Mouse (Mus musculus) hematopoietic stem cell, adult 5-6 weeks (primary cell): ENCODE measurements around the gene Cbarp. TPM values are rescaled to one million over a fixed set of nuclear protein-coding genes. Genes with fewer than 3 reads are reported as not detected.
"Not testable (repeated sequence)": the region's sequence is repeated elsewhere in the genome, so short reads cannot be mapped to it uniquely, and the experiment has no call there.

Source experiments
- ATAC-seq, 2 experiments: fragments of 125-278 bp in 1 of 2; replicated peaks in 1 of 2; 2 replicates each; pipeline ENCODE4 v1.8.0; 2016 to 2017; ENCODE audit warnings: inconsistent platforms in 2 of 2, mild to moderate bottlenecking in 2 of 2, moderate number of reproducible peaks in 2 of 2, low read depth in 1 of 2, moderate TSS enrichment in 1 of 2; ENCODE audit not compliant: low FRiP score in 2 of 2, poor library complexity in 2 of 2, severe bottlenecking in 2 of 2, insufficient read depth in 1 of 2, low TSS enrichment in 1 of 2
- total RNA-seq: library from RNA; stranded (forward); fragments of 172-1452, 232-1000 nt; gene quantifications from 2 replicates; pipeline ENCODE4 v1.2.3, GENCODE M21; 2017

Cbarp gene
- total RNA-seq, 1 experiment from 2014 or later = 2.2 TPM

- no peak for ATAC-seq
Measured at GRCm38 (mm10) chr10:80171760-80172526, 31.3 kb upstream of the Cbarp start.

DNA sequence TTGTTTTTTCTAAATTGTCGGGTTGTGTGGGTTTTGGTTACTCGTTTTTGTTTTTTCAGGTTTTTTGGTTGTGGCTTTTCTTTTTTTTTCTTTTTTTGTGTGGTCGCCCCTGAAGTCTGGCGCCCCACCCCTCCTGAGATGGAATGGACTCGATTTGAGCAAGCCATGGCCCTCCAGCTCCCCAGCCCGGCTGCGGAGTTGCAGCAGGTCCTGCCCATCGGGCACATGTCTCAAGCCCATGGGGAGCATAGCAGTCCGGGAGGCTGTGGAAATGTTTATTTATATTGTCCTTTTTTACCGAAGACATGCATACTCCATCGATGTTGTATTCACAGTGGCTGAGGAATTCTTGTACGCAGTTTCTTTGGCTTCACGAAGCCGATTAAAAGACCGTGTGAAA lies 30.6 kb upstream of the Cbarp start:
- no peak for ATAC-seq

GRCm38 (mm10) chr10:80170601-80171021 lies 30.0 kb upstream of the Cbarp start:
- ATAC-seq = no peak

DNA sequence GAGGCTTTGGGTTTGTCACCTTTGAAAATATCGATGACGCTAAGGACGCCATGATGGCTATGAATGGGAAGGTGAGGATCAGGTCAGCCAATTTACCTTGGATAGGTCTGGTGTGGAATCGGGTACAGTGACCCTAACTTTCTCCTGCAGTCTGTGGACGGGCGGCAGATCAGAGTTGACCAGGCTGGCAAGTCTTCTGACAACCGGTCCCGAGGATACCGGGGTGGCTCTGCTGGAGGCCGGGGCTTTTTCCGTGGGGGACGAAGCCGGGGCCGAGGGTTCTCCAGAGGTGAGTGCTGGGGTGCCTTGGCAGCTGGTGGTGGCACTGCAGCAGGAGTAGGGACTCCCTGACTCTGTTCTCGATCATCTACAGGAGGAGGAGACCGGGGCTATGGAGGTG lies 29.4 kb upstream of the Cbarp start:
- ATAC-seq = no peak

DNA sequence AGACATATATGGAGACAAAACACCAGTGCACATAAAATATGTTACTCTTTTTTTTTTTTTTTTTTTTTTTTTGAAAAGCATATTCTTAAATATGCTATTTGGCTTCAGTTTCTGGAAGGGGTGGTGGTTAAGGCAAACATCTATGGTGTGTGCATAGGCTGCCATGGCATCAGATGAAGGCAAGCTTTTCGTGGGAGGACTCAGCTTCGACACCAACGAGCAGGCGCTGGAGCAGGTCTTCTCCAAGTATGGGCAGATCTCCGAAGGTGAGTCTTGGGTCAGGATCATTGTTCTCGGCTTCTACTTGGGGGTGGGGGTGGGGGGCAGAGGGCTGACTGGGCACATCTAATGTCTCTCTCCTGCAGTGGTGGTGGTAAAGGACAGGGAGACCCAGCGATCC lies 29.0 kb upstream of the Cbarp start:
- ATAC-seq = no peak

GRCm38 (mm10) chr10:80169070-80169469 lies 28.4 kb upstream of the Cbarp start:
- no peak for ATAC-seq

GRCm38 (mm10) chr10:80168038-80168661 lies 27.5 kb upstream of the Cbarp start:
- peak; percentile 3 to 22; a peak in 2 of 4 replicates for ATAC-seq

DNA sequence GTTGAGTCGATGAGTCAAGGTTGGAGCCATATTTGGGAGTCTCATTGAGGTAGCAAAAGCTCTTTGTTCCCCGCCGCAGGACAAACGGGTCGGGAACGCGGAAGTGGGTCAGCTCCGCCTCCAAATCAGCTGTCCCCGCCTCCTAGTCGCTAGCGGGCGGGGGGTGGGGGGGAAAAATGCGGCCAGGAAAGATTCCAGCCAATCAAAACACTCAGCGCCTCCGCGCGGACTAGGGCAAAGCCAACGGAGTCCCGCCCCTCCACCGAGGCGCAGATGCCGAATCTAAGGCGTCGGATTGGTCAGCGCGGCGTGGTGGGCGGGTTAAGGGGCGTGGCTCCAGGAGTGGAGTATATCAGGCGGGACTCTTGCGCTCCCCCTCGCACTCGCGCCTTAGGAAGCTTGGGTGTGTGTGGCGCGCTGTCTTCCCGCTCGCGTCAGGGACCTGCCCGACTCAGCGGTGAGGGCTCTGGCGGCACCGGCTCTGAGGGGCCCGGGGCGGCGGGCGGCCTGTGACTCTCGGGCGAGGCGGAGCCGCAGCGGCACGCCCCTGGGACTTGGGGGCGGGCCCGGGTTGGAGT lies 26.9 kb upstream of the Cbarp start:
- peak; percentile 79 to 85 for ATAC-seq

DNA sequence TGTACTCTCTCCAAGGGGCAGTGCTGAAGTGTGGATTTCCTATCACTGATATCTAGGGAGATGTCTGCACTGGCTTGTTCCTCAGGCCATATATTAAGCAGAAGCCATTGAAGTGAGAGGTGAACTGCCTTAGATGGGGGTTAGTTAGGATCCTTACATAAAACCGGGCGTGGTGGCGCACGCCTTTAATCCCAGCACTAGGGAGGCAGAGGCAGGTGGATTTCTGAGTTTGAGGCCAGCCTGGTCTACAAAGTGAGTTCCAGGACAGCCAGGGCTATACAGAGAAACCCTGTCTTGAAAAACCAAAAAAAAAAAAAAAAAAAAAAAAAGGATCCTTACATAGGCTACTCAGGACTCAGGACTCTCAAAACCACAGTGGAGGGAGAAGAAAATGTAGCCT lies 25.5 kb upstream of the Cbarp start:
- ATAC-seq = not testable (repeated sequence)

- no peak for ATAC-seq
Measured at GRCm38 (mm10) chr10:80165392-80166128, 24.9 kb upstream of the Cbarp start, which contains the start of gene Cirbp. Cirbp (plus strand) TSS chr10:80165985.

GRCm38 (mm10) chr10:80164998-80165344 lies 24.3 kb upstream of the Cbarp start:
- peak; percentile 61 to 66 for ATAC-seq

GRCm38 (mm10) chr10:80164161-80164997 lies 23.7 kb upstream of the Cbarp start:
- ATAC-seq = no peak

DNA sequence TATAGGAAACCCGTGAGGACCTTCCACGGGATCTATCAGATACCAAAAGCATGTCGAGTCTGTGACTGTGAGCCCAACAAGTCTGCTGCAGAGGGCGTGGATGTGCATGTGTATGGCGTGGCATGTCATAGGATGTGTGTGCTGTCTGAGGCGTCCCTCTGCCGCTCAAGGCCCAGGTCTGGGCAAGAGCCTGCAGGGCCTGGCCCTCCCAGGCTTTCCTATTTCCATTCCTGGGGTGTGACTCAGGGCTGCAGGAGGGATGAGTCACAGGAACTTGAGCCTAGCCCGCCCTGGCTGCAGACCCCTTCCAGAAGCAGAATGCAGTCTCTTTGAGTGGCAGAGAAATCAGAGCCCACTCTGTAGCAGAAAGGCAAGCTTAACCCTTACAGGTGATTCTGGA lies 23.1 kb upstream of the Cbarp start:
- ATAC-seq = no peak

GRCm38 (mm10) chr10:80162716-80163299 lies 22.2 kb upstream of the Cbarp start:
- no peak for ATAC-seq

GRCm38 (mm10) chr10:80162243-80162608 lies 21.6 kb upstream of the Cbarp start:
- no peak for ATAC-seq

DNA sequence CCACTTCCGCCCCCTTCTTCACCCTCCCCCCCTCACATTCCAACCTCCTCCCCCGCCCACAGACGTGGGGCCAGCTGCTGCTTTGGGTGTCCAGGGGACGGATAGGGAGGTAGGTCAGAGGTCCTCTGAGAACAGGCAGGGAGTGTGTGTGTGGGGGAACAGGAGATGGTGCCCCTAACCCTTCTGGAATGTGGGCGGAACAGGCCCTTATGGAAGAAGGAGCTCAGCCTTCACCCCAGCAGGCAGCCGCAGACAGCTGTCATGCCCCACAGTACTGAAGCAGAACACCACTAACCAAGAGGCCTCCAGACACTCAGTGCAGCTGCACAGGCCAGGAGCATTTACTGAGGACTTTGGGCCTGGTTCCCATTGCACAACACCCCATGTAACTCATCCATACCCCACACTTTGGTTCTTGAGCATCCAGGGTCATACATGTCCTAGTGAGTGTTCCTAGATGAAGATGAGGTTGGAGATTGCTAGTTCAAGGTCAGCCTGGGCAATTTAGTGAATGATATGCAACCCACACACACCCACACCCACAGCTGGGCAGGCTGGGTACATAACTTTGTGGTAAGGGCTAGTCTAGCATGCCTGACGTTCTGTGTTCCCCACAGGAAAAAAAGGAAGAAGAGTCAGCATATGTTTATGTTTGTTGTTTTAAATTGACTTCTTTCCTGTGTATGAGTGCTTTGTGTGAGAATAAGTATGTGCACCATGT lies 21.0 kb upstream of the Cbarp start:
- no peak for ATAC-seq
